Mouse (Mus musculus): ENCODE data around the gene Clstn1. TPM values are rescaled to one million over a fixed set of nuclear protein-coding genes. Genes with fewer than 3 reads are reported as not detected.

The Clstn1 gene
- polyA plus RNA-seq, 1 experiment, result 60.5 TPM

- Histone ChIP-seq H3K9me3 (replicated peaks; ENCODE audit: control insufficient read depth, insufficient read depth, low read length, poor library complexity, severe bottlenecking) (no peaks in the 10 kb centered on the region), H3K36me3 (ENCODE audit: control insufficient read depth, insufficient read depth, low read length, poor library complexity, severe bottlenecking) (no peaks in the 10 kb centered on the region), H3K4me1 (ENCODE audit: control insufficient read depth, insufficient read depth, low read length) (no peaks in the 10 kb centered on the region), H3K27ac (ENCODE audit: insufficient read depth, low read length) (no peak overlapping the region), H3K27me3 (ENCODE audit: control insufficient read depth, insufficient read depth, low read length, poor library complexity, severe bottlenecking) (no peaks in the 10 kb centered on the region), H3K4me3 (ENCODE audit: low read depth, low read length) (no peak overlapping the region), H3K9ac (ENCODE audit: low read depth, poor library complexity, severe bottlenecking) (0 out of 2 replicates have a peak overlapping the region, but pooled peaks have one; percentile 20)
- TF ChIP-seq POLR2A (IDR thresholded peaks at IDR 0.05; ENCODE audit: insufficient read depth, low read length) (no peak), CTCF (IDR thresholded peaks at IDR 0.05; ENCODE audit: low read depth, low read length) (no peak), EP300 (IDR thresholded peaks at IDR 0.05; ENCODE audit: insufficient read depth, low read depth, low read length) (no peak)
These were observed 13.9 kb downstream of the Clstn1 start for GRCm38 (mm10) chr4:149600130-149600529.

GRCm38 (mm10) chr4:149601484-149601883, 15.2 kb downstream of the Clstn1 start:
- Histone ChIP-seq H3K9ac (ENCODE audit: low read depth, poor library complexity, severe bottlenecking) (no peak overlapping the region), H3K27me3 (ENCODE audit: control insufficient read depth, insufficient read depth, low read length, poor library complexity, severe bottlenecking) (no peaks in the 10 kb centered on the region), H3K9me3 (replicated peaks; ENCODE audit: control insufficient read depth, insufficient read depth, low read length, poor library complexity, severe bottlenecking) (no peaks in the 10 kb centered on the region), H3K4me1 (ENCODE audit: control insufficient read depth, insufficient read depth, low read length) (peaks cover 2% of the 10 kb centered on the region), H3K4me3 (ENCODE audit: low read depth, low read length) (no peak overlapping the region), H3K27ac (ENCODE audit: insufficient read depth, low read length) (no peak overlapping the region), H3K36me3 (ENCODE audit: control insufficient read depth, insufficient read depth, low read length, poor library complexity, severe bottlenecking) (no peaks in the 10 kb centered on the region)
- TF ChIP-seq EP300 (IDR thresholded peaks at IDR 0.05; ENCODE audit: insufficient read depth, low read depth, low read length) (no peak), POLR2A (IDR thresholded peaks at IDR 0.05; ENCODE audit: insufficient read depth, low read length) (no peak), CTCF (IDR thresholded peaks at IDR 0.05; ENCODE audit: low read depth, low read length) (no peak)

- H3K27ac ChIP-seq (ENCODE audit: insufficient read depth, low read length), result no peak overlapping the region
- no peaks in the 10 kb centered on the region for H3K27me3 ChIP-seq (ENCODE audit: control insufficient read depth, insufficient read depth, low read length, poor library complexity, severe bottlenecking)
- no peak for TF ChIP-seq POLR2A (IDR thresholded peaks at IDR 0.05; ENCODE audit: insufficient read depth, low read length)
- no peak for TF ChIP-seq CTCF (IDR thresholded peaks at IDR 0.05; ENCODE audit: low read depth, low read length)
- TF ChIP-seq EP300 (IDR thresholded peaks at IDR 0.05; ENCODE audit: insufficient read depth, low read depth, low read length), result peak; percentile 72; the same call in 1 of the 2 replicates
- H3K4me3 ChIP-seq (ENCODE audit: low read depth, low read length), result no peak overlapping the region
- H3K4me1 ChIP-seq (ENCODE audit: control insufficient read depth, insufficient read depth, low read length), result peaks cover 2% of the 10 kb centered on the region
- H3K36me3 ChIP-seq (ENCODE audit: control insufficient read depth, insufficient read depth, low read length, poor library complexity, severe bottlenecking), result no peaks in the 10 kb centered on the region
- H3K9me3 ChIP-seq (replicated peaks; ENCODE audit: control insufficient read depth, insufficient read depth, low read length, poor library complexity, severe bottlenecking), result no peaks in the 10 kb centered on the region
- H3K9ac ChIP-seq (ENCODE audit: low read depth, poor library complexity, severe bottlenecking), result no peak overlapping the region
These were observed 16.0 kb downstream of the Clstn1 start for GRCm38 (mm10) chr4:149602236-149602635.

- Histone ChIP-seq H3K4me3 (ENCODE audit: low read depth, low read length) (no peak overlapping the region), H3K9ac (ENCODE audit: low read depth, poor library complexity, severe bottlenecking) (no peak overlapping the region), H3K27ac (ENCODE audit: insufficient read depth, low read length) (no peak overlapping the region), H3K4me1 (ENCODE audit: control insufficient read depth, insufficient read depth, low read length) (peaks cover 2% of the 10 kb centered on the region), H3K36me3 (ENCODE audit: control insufficient read depth, insufficient read depth, low read length, poor library complexity, severe bottlenecking) (no peaks in the 10 kb centered on the region), H3K27me3 (ENCODE audit: control insufficient read depth, insufficient read depth, low read length, poor library complexity, severe bottlenecking) (no peaks in the 10 kb centered on the region), H3K9me3 (replicated peaks; ENCODE audit: control insufficient read depth, insufficient read depth, low read length, poor library complexity, severe bottlenecking) (no peaks in the 10 kb centered on the region)
- TF ChIP-seq CTCF (IDR thresholded peaks at IDR 0.05; ENCODE audit: low read depth, low read length) (no peak), POLR2A (IDR thresholded peaks at IDR 0.05; ENCODE audit: insufficient read depth, low read length) (no peak), EP300 (IDR thresholded peaks at IDR 0.05; ENCODE audit: insufficient read depth, low read depth, low read length) (no peak)
These were observed 17.6 kb downstream of the Clstn1 start for GRCm38 (mm10) chr4:149603860-149604259.

GRCm38 (mm10) chr4:149604518-149604917, 18.2 kb downstream of the Clstn1 start:
- peaks cover 2% of the 10 kb centered on the region for H3K4me1 ChIP-seq (ENCODE audit: control insufficient read depth, insufficient read depth, low read length)
- TF ChIP-seq CTCF (IDR thresholded peaks at IDR 0.05; ENCODE audit: low read depth, low read length), result peak; percentile 67
- TF ChIP-seq POLR2A (IDR thresholded peaks at IDR 0.05; ENCODE audit: insufficient read depth, low read length), result no peak
- TF ChIP-seq EP300 (IDR thresholded peaks at IDR 0.05; ENCODE audit: insufficient read depth, low read depth, low read length), result no peak
- no peak overlapping the region for H3K9ac ChIP-seq (ENCODE audit: low read depth, poor library complexity, severe bottlenecking)
- H3K36me3 ChIP-seq (ENCODE audit: control insufficient read depth, insufficient read depth, low read length, poor library complexity, severe bottlenecking), result no peaks in the 10 kb centered on the region
- no peak overlapping the region for H3K4me3 ChIP-seq (ENCODE audit: low read depth, low read length)
- no peaks in the 10 kb centered on the region for H3K9me3 ChIP-seq (replicated peaks; ENCODE audit: control insufficient read depth, insufficient read depth, low read length, poor library complexity, severe bottlenecking)
- H3K27ac ChIP-seq (ENCODE audit: insufficient read depth, low read length), result no peak overlapping the region
- H3K27me3 ChIP-seq (ENCODE audit: control insufficient read depth, insufficient read depth, low read length, poor library complexity, severe bottlenecking), result no peaks in the 10 kb centered on the region

GRCm38 (mm10) chr4:149606056-149606455, 19.8 kb downstream of the Clstn1 start:
- H3K4me3 ChIP-seq (ENCODE audit: low read depth, low read length), result no peak overlapping the region
- no peaks in the 10 kb centered on the region for H3K36me3 ChIP-seq (ENCODE audit: control insufficient read depth, insufficient read depth, low read length, poor library complexity, severe bottlenecking)
- H3K27ac ChIP-seq (ENCODE audit: insufficient read depth, low read length), result no peak overlapping the region
- no peaks in the 10 kb centered on the region for H3K27me3 ChIP-seq (ENCODE audit: control insufficient read depth, insufficient read depth, low read length, poor library complexity, severe bottlenecking)
- TF ChIP-seq POLR2A (IDR thresholded peaks at IDR 0.05; ENCODE audit: insufficient read depth, low read length) (no peak), EP300 (IDR thresholded peaks at IDR 0.05; ENCODE audit: insufficient read depth, low read depth, low read length) (no peak), CTCF (IDR thresholded peaks at IDR 0.05; ENCODE audit: low read depth, low read length) (no peak)
- H3K9ac ChIP-seq (ENCODE audit: low read depth, poor library complexity, severe bottlenecking), result no peak overlapping the region
- peaks cover 2% of the 10 kb centered on the region for H3K4me1 ChIP-seq (ENCODE audit: control insufficient read depth, insufficient read depth, low read length)
- H3K9me3 ChIP-seq (replicated peaks; ENCODE audit: control insufficient read depth, insufficient read depth, low read length, poor library complexity, severe bottlenecking), result no peaks in the 10 kb centered on the region

Data from ES-Bruce4 (cell line).